Mouse (Mus musculus) CD8-positive naive resting alpha-beta T cell, adult 57 days (primary cell): ENCODE measurements around the gene Pyurf. TPM values are rescaled to one million over a fixed set of nuclear protein-coding genes. Genes with fewer than 3 reads are reported as not detected.

Experiments
- total RNA-seq: library from RNA; stranded (reverse); gene quantifications from one replicate; pipeline ENCODE4 v1.2.4, GENCODE M21; 2023

The Pyurf gene
- total RNA-seq: 3.4 TPM

DNA sequence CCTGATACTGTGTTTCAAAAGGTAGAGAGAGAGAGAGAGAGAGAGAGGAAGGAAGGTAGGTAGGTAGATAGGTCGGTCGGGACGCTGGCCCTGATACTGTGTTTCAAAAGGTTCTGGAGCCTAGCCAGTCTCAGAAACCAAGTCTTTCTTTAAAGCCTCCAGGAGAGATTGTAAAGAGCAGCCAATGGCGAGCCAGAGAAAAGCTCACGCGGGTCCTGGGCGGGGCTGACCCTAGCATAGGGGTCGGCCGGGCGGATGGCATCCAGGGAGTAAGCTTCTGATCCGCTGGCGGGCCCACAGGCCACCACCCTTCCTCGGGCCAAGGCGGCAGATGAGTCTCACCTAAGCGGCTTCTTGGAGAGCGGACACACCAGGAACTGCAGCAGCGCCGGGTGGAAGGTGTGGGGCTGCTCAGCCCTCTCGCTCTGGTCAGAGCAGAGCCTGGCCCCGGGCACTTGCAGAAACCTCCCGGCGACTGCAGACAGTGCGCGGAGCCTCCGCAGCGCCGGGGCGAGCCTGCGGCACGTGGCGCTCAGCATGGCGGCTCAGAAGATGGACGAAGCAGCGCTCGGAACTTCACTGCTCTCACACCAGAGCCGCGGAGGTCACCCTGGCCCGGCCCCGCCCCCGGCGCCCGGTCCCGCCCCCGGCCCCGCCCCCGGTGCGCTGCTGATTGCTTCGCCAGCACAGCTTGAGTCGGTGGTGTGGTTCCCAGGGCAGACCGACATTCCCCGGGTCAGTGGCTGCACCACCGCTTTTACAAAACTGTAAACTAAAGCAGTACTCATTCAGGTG, at the start of gene Pyurf:
Gene Pyurf (minus strand): TSS at position 612 of the 795 bp plus-strand sequence.

DNA sequence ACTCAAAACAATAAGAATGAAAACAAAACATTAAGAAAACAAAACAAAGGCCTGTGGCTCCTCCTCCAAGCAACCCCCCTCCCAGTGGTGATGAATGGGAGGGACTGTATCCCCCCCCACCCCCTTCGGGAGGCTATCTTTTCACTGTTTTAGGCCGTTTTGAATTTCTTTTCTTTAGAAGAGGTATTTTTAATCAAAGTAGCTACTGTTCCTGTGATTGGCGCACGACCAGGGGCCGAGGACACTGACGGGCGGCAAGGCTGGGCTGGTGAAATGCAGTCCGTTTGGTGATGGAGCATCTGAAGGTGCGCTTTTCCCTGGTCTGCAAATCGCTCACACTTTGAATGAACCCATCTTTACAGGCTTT, 10.5 kb upstream of the Pyurf start, which contains the start of gene Lancl2:
Gene Lancl2 (plus strand): TSS at position 165 of the 367 bp plus-strand sequence.

Other genes with a start within 250 kb of the Pyurf start
- 35.1 TPM for gene Ppm1k, start 156.6 kb downstream of the Pyurf start, total RNA-seq
- gene Herc6, start 111.1 kb downstream of the Pyurf start, total RNA-seq: 46.4 TPM
- 4.5 TPM for gene Lancl2, start 10.5 kb upstream of the Pyurf start, total RNA-seq
- gene Vopp1, start 133.1 kb upstream of the Pyurf start, total RNA-seq: 48.1 TPM
- not detected for gene Vmn1r21, start 158.3 kb upstream of the Pyurf start, total RNA-seq
- gene Vmn1r22, start 215.9 kb upstream of the Pyurf start, total RNA-seq: not detected
- gene Vmn1r23, start 234.8 kb upstream of the Pyurf start, total RNA-seq: not detected